8 mouse cellular contexts compared by ENCODE assay signal in genomic region chr5:149375889-149376212, GRCm38 (mm10). TPM values are rescaled to one million over a fixed set of nuclear protein-coding genes. Genes with fewer than 3 reads are reported as not detected.
DNase-seq lines count a peak whose midpoint lies in the region; ATAC-seq and TF ChIP-seq lines count a peak whose summit lies in the region.

No protein-coding gene starts in this region.

- peak; percentile 94 for TF ChIP-seq CTCF in brain, embryonic 14.5 days (IDR thresholded peaks at IDR 0.05; ENCODE audit: borderline replicate concordance, extremely low read depth, insufficient read depth, insufficient read length)
- peak; percentile 98 for TF ChIP-seq CTCF in kidney, postnatal 0 days (IDR thresholded peaks at IDR 0.05; ENCODE audit: low read depth)
- peak; percentile 96 for TF ChIP-seq CTCF in liver, adult 2 months (IDR thresholded peaks at IDR 0.05; ENCODE audit: low read depth, low read length)

- H3K4me3 ChIP-seq in heart, embryonic 13.5 days: peak overlapping the region; percentile 26
- H3K4me3 ChIP-seq in kidney, postnatal 0 days (replicated peaks; ENCODE audit: low read depth, low read length): no peak overlapping the region
- no peak overlapping the region for H3K4me3 ChIP-seq in liver, adult 2 months (ENCODE audit: insufficient read depth, low read depth, low read length)
- H3K4me3 ChIP-seq in myocyte: no peak overlapping the region

- peak overlapping the region; percentile 59; the same call in 1 of the 2 replicates for H3K9ac ChIP-seq in heart, embryonic 13.5 days
- H3K9ac ChIP-seq in kidney, postnatal 0 days (ENCODE audit: low read depth, low read length): no peak overlapping the region
- H3K9ac ChIP-seq in liver, adult 2 months (ENCODE audit: low read depth, low read length): no peak overlapping the region

- no peaks in the 10 kb centered on the region for H3K27me3 ChIP-seq in heart, embryonic 13.5 days (replicated peaks)
- no peaks in the 10 kb centered on the region for H3K27me3 ChIP-seq in kidney, postnatal 0 days (ENCODE audit: insufficient read depth, low read length)
- H3K27me3 ChIP-seq in liver, adult 2 months (ENCODE audit: control insufficient read depth, insufficient read depth, low read length): no peaks in the 10 kb centered on the region
- H3K27me3 ChIP-seq in myocyte (ENCODE audit: control insufficient read depth, insufficient read depth, insufficient read length): no peaks in the 10 kb centered on the region

- peak; percentile 71 for DNase-seq in CD4-positive helper T cell, adult 2 months (ENCODE audit: low read depth, low spot score)
- peak; percentile 96 for DNase-seq in brain, embryonic 14.5 days (ENCODE audit: low read depth)
- peak; percentile 94 for DNase-seq in kidney, postnatal 0 days (ENCODE audit: low spot score)
- peak; percentile 38 for DNase-seq in liver, adult 2 months (ENCODE audit: extremely low read depth, low read depth, low spot score)
- DNase-seq in spleen, postnatal 4 days (ENCODE audit: low spot score in 2 of 2): peak; percentile 78 to 92

- no peak for TF ChIP-seq POLR2A in brain, embryonic 14.5 days (IDR thresholded peaks at IDR 0.05; ENCODE audit: borderline replicate concordance, extremely low read depth, insufficient read depth, insufficient read length, poor library complexity, severe bottlenecking)
- TF ChIP-seq POLR2A in liver, adult 2 months (IDR thresholded peaks at IDR 0.05; ENCODE audit: extremely low read depth, insufficient read depth, low read length): no peak
- TF ChIP-seq POLR2A in myocyte (IDR thresholded peaks at IDR 0.05; ENCODE audit: insufficient read length, low read depth): no peak

- H3K79me2 ChIP-seq in liver, adult 2 months (ENCODE audit: control insufficient read depth, insufficient read depth, low read length): no peaks in the 10 kb centered on the region
- no peaks in the 10 kb centered on the region for H3K79me2 ChIP-seq in myocyte (ENCODE audit: control insufficient read depth, insufficient read depth)

- H3K4me2 ChIP-seq in heart, embryonic 13.5 days: peak overlapping the region; percentile 54
- H3K4me2 ChIP-seq in kidney, postnatal 0 days (ENCODE audit: low read length): 0 out of 2 replicates have a peak overlapping the region, but pooled peaks have one; percentile 11
- peak overlapping the region; percentile 26 for H3K4me2 ChIP-seq in myocyte (ENCODE audit: low read depth)

- peak overlapping the region; percentile 66 for H3K27ac ChIP-seq in heart, embryonic 13.5 days (replicated peaks)
- H3K27ac ChIP-seq in kidney, postnatal 0 days: no peak overlapping the region
- no peak overlapping the region for H3K27ac ChIP-seq in liver, adult 2 months (replicated peaks; ENCODE audit: insufficient read depth, low read depth, low read length)

- ATAC-seq in erythroid progenitor cell, adult 5-6 weeks (replicated peaks; ENCODE audit: low FRiP score, poor library complexity, severe bottlenecking): peak; percentile 55; the same call in 1 of the 2 replicates
- ATAC-seq in heart, embryonic 13.5 days (ENCODE audit: extremely low read depth, insufficient number of reproducible peaks, low FRiP score, low TSS enrichment): no peak
- peak; percentile 74 for ATAC-seq in kidney, postnatal 0 days (replicated peaks; ENCODE audit: low FRiP score, low read depth)

- H3K4me1 ChIP-seq in heart, embryonic 13.5 days: peaks cover 79% of the 10 kb centered on the region
- H3K4me1 ChIP-seq in kidney, postnatal 0 days (replicated peaks; ENCODE audit: insufficient read depth, low read length): peaks cover 17% of the 10 kb centered on the region
- H3K4me1 ChIP-seq in liver, adult 2 months (ENCODE audit: control insufficient read depth, insufficient read depth, low read length): no peaks in the 10 kb centered on the region

- H3ac ChIP-seq in myocyte (ENCODE audit: control insufficient read depth, insufficient read length): no peak overlapping the region

- H3K9me3 ChIP-seq in heart, embryonic 13.5 days: no peaks in the 10 kb centered on the region
- no peaks in the 10 kb centered on the region for H3K9me3 ChIP-seq in kidney, postnatal 0 days (replicated peaks; ENCODE audit: low read length)

- H3K36me3 ChIP-seq in heart, embryonic 13.5 days: no peaks in the 10 kb centered on the region
- H3K36me3 ChIP-seq in kidney, postnatal 0 days (ENCODE audit: insufficient read depth, low read length): no peaks in the 10 kb centered on the region
- no peaks in the 10 kb centered on the region for H3K36me3 ChIP-seq in liver, adult 2 months (ENCODE audit: control insufficient read depth, insufficient read depth, low read length)
- H3K36me3 ChIP-seq in myocyte (ENCODE audit: control insufficient read depth, insufficient read depth): no peaks in the 10 kb centered on the region

- WGBS in heart, embryonic 13.5 days: 1% methylated on average over 8 of the region's 8 CpGs
- under 1% methylated on average over 8 of the region's 8 CpGs for WGBS in kidney, postnatal 0 days
- WGBS in liver, adult 2 months: 2% methylated on average over 8 of the region's 8 CpGs

TF ChIP-seq in myocyte, 11 proteins besides CTCF, POLR2A, EP300 and RAD21:
- TF ChIP-seq USF1 (IDR thresholded peaks at IDR 0.05; ENCODE audit: low read depth): no peak
- no peak for TF ChIP-seq SRF (IDR thresholded peaks at IDR 0.05; ENCODE audit: control insufficient read depth, insufficient read length, low read depth)
- no peak for TF ChIP-seq MYOD1 (IDR thresholded peaks at IDR 0.05; ENCODE audit: control insufficient read depth in 1 of 3, insufficient read length in 2 of 3, low read depth in 2 of 3)

RNA-seq across cellular contexts. Expression of gene Medag, which starts 35.7 kb away (rescaled TPM):
- 2.0 and 3.5 TPM in 2 replicates for polyA plus RNA-seq in brain, embryonic 14.5 days (2012; rRNA removed)
- total RNA-seq in erythroid progenitor cell, adult 5-6 weeks (2015; ENCODE audit: low replicate concordance): not detected in 2 replicates
- total RNA-seq in erythroid progenitor cell, adult 5-6 weeks (2017; ENCODE audit: low replicate concordance): not detected in 2 replicates
- 1.6 and 1.8 TPM in 2 replicates for polyA plus RNA-seq in heart, embryonic 13.5 days (2015; fragmentation: Nextera tagmentation; extraction: Ambion mirVana)
- polyA plus RNA-seq in kidney, postnatal 0 days (2015; fragmentation: Nextera tagmentation; extraction: Ambion mirVana): 0.24 and 0.31 TPM in 2 replicates
- 0.18 and 0.20 TPM in 2 replicates for total RNA-seq in liver, adult 2 months (2014; rRNA removed)
- 0.09 and 0.21 TPM in 2 replicates for polyA plus RNA-seq in liver, adult 2 months (2012; rRNA removed)
- polyA plus RNA-seq in myocyte (2012; fragmentation: generic; extraction: Trizol): 0.61 TPM

Comparison
In these comparisons a context has a peak if more than half of its experiments do, and no peak if none do; other contexts are left out.
1. DNase-seq: peak in every context shown above with its lines; median percentile 96 in brain, embryonic 14.5 days; 94 in kidney, postnatal 0 days; 85 in spleen, postnatal 4 days; 71 in CD4-positive helper T cell, adult 2 months; 38 in liver, adult 2 months.